Mouse (Mus musculus) left cerebral cortex, postnatal 4 days (tissue): Measurements from ENCODE around the gene Rnf13. TPM values are rescaled to one million over a fixed set of nuclear protein-coding genes. Genes with fewer than 3 reads are reported as not detected.
A peak's percentile ranks its signal among the peaks of the same experiment; 100 is the strongest.
"Not testable (repeated sequence)": the region's sequence is repeated elsewhere in the genome, so short reads cannot be mapped to it uniquely, and the experiment has no call there.

Experiments used
- DNase-seq: peaks from one replicate; pipeline ENCODE4 v3.0.0-alpha.2; 2022
- intact Hi-C: fragments of 180-260 bp; cut with DNase I; formaldehyde crosslinking; loops from one replicate; pipeline ENCODE4 v1.15.1; 2025
- total RNA-seq, 2 experiments: library from RNA; stranded (reverse); gene quantifications; 2 replicates each; pipeline ENCODE4 v1.2.3; 2021

Rnf13 gene
- total RNA-seq, result 10 to 100 TPM; 44.1 to 47.6 TPM

- DNase-seq, result peak; percentile 98
- intact Hi-C loops, result no loop called here
Observed at GRCm38 (mm10) chr3:57735511-57736370, at the start of gene Rnf13. TSS of gene Rnf13 (plus strand) at chr3:57736062.

DNA sequence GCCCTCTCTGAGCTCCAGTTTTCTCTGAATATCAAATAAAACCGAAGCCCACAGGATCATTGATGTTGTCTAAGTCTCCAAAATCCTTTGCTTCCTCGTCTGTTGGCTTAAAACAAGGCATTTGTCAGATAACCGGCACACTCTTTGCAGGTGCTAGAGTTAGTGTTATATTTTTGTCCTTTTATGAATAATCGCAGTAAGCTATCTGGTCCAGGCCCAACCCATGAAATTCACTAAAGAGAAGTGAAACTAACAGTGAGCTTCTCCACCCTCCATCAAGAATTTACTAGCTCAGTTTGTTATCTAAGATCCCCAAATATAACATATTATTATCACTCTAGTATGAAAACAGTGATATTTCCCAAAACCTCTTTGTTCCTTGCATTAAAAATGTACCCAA lies 44.1 kb upstream of the Rnf13 start:
- DNase-seq, result no peak
- intact Hi-C loops, result no loop called here

DNA sequence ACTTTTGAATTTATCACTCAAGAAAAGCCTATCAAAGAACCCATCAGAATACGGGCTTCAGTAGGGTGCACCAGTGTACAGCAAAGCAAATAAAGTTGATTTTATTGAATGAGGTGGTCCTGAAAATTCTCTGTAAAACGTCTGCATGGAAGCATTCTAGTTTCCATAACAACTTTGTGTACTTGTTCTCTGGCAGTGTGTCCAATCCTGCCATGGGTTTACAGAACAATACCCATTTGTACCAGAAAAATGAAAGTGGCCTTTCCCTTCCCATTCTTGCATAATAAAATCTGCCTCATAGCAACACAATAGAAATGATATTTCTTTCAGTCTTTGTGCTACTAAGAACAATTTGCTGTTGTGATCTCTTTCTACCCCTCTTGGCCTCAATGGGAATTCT lies 43.1 kb upstream of the Rnf13 start, which contains the start of gene Ankub1:
Gene Ankub1, minus strand, starts transcription at position 81 of the 400 bp plus-strand sequence.
- no peak for DNase-seq
- intact Hi-C loops, result no loop called here

DNA sequence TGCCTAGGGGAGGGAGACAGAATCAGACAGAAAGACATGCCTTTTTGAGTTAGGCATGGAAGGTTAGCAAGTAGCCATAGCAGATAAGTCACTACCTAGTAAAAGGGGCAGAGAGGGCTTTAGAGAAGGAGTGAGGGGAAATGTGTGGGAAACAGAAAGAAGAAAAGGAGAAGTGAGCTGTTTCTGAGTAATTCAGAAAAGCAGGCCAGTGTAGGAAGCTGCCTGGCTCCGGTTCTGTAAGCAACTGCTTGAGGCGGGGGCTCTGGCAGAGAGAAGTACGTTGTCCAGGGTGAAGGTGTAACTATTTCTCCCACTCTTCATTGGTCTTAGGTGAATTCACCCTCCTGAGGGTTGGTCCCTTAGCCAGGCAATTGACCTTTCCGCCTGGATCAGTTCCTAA lies 39.6 kb upstream of the Rnf13 start:
- no peak for DNase-seq

DNA sequence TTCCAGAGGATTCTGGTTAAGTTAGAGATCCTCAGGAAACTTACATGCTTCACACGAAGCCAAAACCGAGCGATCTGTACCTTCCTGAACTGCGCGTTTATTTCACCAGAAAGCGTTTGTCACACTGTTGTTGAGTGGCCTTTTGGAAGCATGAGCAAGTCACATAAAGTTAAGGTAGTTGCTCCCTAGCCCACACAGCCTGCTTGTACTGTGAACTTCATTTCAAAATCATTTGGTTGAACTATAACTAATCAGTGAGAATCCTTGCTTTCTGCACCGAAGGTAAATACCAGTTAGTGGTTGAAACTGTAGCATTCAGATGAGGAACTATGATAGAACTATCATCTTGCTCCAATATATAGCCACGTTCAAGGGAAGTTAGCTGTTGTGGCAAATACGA lies 39.1 kb upstream of the Rnf13 start:
- intact Hi-C loops, result no loop called here
- no peak for DNase-seq

More for the DNA sequence above, 39.6 kb upstream of the Rnf13 start:
- intact Hi-C loops, result no loop called here

- intact Hi-C loops, result no loop called here
- DNase-seq, result no peak
Observed at GRCm38 (mm10) chr3:57714151-57714550, 21.7 kb upstream of the Rnf13 start.

DNA sequence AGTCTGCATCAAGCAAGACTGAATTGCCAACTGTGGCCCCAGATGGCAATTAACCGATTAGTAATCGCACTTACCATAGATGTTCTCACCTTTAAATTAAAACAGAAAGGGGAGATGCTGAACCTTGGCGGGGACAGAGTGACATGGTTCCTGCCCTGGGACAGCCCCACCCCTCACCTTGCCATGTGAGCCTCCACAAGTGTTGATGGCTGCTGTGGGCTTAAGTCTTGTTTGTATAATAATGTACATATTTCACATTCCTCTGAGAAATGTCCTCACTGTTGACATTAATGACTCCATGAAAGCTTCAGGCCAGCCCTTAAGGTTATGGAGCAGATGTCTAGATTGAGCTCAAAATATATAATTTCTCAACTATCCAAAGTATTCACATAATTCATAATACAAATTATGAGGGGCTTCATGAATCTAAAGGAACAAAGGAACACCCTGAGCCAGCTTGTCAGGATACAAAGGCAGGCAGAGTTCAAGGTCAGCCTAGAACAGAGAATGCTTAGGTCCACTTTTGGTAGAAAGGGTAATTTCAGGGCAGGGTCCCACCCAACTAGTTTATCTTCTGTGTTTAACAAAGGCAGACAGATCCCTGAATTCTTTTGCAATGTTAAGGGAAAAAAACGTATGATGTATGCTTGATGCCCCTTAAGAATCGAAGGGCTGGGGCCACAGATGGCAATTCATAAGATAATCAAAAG lies 3.5 kb upstream of the Rnf13 start:
- DNase-seq, result no peak
- intact Hi-C loops, result no loop called here

DNA sequence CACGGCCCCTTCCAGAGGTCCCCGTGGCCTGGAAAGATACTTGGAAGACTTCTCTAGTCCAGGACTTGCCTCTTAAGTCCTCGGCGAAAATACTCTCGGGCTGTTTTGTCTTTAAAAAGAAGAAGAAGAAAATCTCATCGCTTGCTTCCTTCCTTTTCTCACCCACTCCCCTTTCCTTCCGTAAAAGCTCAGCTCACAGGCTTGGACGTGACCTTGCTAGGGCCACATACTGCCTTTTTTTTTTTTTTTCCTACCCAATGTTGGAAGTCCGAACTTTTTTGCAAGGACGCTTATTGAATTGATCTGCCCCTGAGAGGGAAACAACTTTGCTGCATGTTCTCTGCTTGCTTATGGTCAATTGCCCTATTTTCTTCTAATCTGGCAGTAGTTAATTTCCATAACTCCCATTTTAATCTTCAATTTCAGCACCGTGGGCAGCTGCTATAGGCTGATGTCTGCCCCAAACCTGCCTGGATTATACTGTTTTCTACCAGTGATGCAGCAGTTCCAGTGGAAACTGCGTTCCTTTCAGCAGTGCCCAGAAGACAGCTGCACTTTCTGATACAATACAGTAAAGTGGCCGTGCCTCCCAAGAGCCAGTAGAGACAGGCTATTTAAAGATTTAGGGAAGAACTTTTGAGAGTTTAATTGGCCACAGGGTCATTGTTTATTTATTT lies 695 bp downstream of the Rnf13 start:
- no peak for DNase-seq
- intact Hi-C loops, result no loop called here

DNA sequence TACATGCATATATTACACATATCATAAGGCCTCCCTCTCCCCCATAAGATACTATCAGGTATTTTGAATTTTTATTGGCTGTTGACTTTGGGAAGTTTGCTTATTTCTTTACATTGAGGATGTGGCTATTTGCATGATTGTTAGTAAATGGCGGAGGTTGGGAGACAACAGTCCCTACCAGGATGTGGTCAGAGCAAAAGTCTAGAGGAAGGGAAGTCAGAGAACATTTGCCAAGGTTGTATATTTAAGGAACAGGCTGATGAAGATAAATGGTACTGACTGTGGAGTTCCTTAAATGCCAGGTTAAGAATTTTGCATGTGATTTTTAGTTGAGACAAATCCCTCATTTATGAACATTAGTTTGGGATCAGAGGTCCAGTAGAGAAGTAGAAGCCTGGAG lies 4.0 kb downstream of the Rnf13 start:
- no peak for DNase-seq

GRCm38 (mm10) chr3:57748576-57749267 lies 12.9 kb downstream of the Rnf13 start:
- DNase-seq, result no peak
- intact Hi-C loops, result no loop called here

More for the DNA sequence above, 4.0 kb downstream of the Rnf13 start:
- intact Hi-C loops, result no loop called here

- DNase-seq, result no peak
- intact Hi-C loops, result no loop called here
Observed at GRCm38 (mm10) chr3:57776915-57777314, 41.1 kb downstream of the Rnf13 start.

GRCm38 (mm10) chr3:57788472-57788871 lies 52.6 kb downstream of the Rnf13 start:
- no peak for DNase-seq
- intact Hi-C loops, result no loop called here

GRCm38 (mm10) chr3:57789005-57789962 lies 53.4 kb downstream of the Rnf13 start:
- intact Hi-C loops, result no loop called here
- no peak for DNase-seq

GRCm38 (mm10) chr3:57791104-57791503 lies 55.2 kb downstream of the Rnf13 start:
- intact Hi-C loops, result no loop called here

DNA sequence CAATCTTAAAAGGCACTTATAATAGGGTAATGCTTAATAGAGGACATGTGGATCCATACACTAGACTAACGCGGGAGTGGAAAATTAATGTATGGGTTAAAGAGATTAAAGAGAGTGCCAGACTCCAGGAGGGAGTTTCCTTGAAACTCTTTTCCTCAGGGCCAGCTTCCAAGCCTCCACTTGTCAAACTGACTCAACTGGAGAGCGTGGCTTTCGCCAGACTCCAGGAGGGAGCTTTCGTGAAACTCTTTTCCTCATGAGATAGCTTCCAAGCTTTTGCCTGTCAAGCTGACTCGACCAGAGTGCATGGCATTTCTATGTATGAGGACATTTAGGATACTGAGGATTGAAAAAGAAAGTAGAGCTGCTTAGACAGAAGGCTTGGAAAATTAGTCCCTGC lies 59.2 kb downstream of the Rnf13 start:
- intact Hi-C loops, result not testable (repeated sequence)
- peak; percentile 12 for DNase-seq

More at GRCm38 (mm10) chr3:57791104-57791503, 55.2 kb downstream of the Rnf13 start:
- DNase-seq, result no peak

DNA sequence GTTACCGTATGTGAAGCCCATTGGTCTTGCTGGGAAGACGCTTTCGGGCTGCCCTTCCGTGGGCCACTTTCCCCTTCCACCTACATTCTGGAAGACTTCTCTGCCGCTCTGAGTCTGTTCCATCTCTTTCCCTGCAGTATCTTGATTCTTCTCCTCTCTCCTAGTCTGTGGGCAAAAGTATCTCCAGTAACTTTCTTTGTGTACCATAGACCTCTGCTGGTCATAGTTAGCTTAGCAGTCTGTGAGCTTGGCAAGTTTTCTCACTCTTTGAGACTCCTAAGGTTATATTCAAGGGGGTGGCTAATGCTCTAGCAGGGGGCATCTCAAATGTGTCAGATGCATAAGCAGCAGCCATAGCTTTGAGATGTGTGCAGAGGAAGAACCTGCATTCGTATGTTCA lies 79.6 kb downstream of the Rnf13 start:
- intact Hi-C loops, result no loop called here
- no peak for DNase-seq

- intact Hi-C loops, result no loop called here
- DNase-seq, result no peak
Observed at GRCm38 (mm10) chr3:57825866-57826265, 90.0 kb downstream of the Rnf13 start.

DNA sequence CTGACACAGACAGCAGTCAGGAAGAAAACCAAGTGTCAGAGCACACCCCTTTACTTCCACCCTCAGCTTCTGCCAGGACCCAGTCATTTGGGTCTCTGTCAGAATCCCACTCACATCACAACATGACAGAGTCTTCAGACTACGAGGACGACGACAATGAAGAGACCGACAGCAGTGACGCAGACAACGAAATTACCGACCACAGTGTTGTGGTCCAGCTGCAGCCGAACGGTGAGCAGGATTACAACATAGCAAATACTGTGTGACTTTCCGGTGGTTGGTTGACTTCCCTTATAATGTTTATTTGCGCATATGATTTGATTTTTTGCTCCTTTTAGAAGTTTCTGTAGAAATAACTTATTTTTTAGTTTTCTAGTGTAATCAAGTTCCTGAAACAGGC lies 97.7 kb downstream of the Rnf13 start:
- no peak for DNase-seq
- intact Hi-C loops, result no loop called here

DNA sequence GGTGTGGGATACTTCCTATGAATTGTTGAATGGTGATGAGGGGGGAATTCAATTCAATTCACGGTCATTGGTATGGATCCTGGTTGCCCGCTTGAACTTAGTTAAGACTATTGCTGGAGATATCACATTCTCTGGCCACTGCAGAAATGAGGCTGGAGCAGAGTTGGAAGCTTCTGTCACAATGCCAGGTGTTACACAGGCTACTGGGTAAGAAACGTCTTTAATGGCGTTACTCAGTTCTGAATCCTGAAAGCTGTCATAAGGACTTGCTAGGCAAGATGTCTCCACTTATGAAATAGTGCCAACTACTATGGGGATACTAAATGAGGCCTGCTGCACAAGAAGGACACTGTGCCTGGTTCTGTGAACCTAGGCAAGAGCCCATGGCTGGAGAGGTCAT lies 101.0 kb downstream of the Rnf13 start:
- DNase-seq, result no peak
- intact Hi-C loops, result no loop called here

DNA sequence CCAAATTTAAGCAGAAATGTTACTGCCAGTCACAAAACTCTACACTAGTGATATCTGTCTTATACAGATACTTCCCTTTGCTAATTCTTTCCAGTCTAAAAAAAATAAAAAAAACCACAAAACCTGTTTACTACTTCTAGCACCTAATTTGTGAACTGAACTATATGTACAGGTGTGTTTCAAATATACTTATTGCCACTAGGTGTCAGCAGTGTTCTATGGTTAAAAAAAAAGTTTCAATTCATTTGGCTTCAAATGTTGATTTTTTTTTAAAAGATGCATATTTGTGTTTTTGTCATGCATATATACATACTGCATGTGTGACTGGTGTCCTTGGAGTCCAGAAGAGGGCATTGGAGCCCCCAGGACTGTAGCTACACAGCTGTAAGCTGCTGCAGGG lies 107.9 kb downstream of the Rnf13 start:
- intact Hi-C loops, result loop anchor here (5.0 kb wide), 1 partner anchor 574 kb away; no protein-coding TSS in a partner anchor
- no peak for DNase-seq
